Mouse (Mus musculus) midbrain, embryonic 13.5 days (tissue): ENCODE results near the gene Tspoap1. TPM values are rescaled to one million over a fixed set of nuclear protein-coding genes. Genes with fewer than 3 reads are reported as not detected.
A peak's percentile ranks its signal among the peaks of the same experiment; 100 is the strongest.

Experiments
- ATAC-seq: fragments of 200-750 bp; cut with Nextera tagmentation; 2 replicates; pipeline ENCODE4 v1.8.0; 2017; ENCODE audit warnings: mild to moderate bottlenecking, moderate TSS enrichment, moderate library complexity
- H3K27ac ChIP-seq: fragments of 300-500 bp; sonication (generic); 2 replicates; pipeline ENCODE4 v1.5.1; 2015; ENCODE audit warnings: inconsistent platforms, mild to moderate bottlenecking, moderate library complexity
- H3K27me3 ChIP-seq: fragments of 300-500 bp; sonication (generic); 2 replicates; pipeline ENCODE4 v1.6.1; 2015; ENCODE audit warnings: mild to moderate bottlenecking, inconsistent platforms
- H3K36me3 ChIP-seq: fragments of 300-500 bp; sonication (generic); 2 replicates; pipeline ENCODE4 v1.6.1; 2015; ENCODE audit warnings: mild to moderate bottlenecking, inconsistent platforms
- H3K4me1 ChIP-seq: fragments of 300-500 bp; sonication (generic); replicated peaks from 2 replicates; pipeline ENCODE4 v1.6.1; 2015; ENCODE audit warnings: inconsistent platforms
- H3K4me2 ChIP-seq: fragments of 300-500 bp; sonication (generic); replicated peaks from 2 replicates; pipeline ENCODE4 v1.6.1; 2015; ENCODE audit warnings: moderate library complexity, mild to moderate bottlenecking, inconsistent platforms
- H3K4me3 ChIP-seq: fragments of 300-500 bp; sonication (generic); replicated peaks from 2 replicates; pipeline ENCODE4 v1.5.1; 2015; ENCODE audit warnings: mild to moderate bottlenecking, inconsistent platforms
- H3K9ac ChIP-seq: fragments of 300-500 bp; sonication (generic); replicated peaks from 2 replicates; pipeline ENCODE4 v1.6.1; 2015; ENCODE audit warnings: mild to moderate bottlenecking, inconsistent platforms
- H3K9me3 ChIP-seq: fragments of 300-500 bp; sonication (generic); 2 replicates; pipeline ENCODE4 v1.6.1; 2016; ENCODE audit warnings: mild to moderate bottlenecking, inconsistent platforms
- WGBS: fragments of 180-500 bp; shearing (Covaris S2); methylation state at CpG from one replicate; pipeline ENCODE4 v1.1.7; 2015; 5-methylcytosine and 5-hydroxymethylcytosine counted together
- polyA plus RNA-seq: library from polyadenylated mRNA; unstranded; fragments of >200 nt; fragmentation: Nextera tagmentation; extraction: Ambion mirVana; gene quantifications from 2 replicates; pipeline ENCODE4 v1.2.1, GENCODE M21; 2015

The Tspoap1 gene
- polyA plus RNA-seq, 1 experiment from 2014 or later, result 48.7 TPM

DNA sequence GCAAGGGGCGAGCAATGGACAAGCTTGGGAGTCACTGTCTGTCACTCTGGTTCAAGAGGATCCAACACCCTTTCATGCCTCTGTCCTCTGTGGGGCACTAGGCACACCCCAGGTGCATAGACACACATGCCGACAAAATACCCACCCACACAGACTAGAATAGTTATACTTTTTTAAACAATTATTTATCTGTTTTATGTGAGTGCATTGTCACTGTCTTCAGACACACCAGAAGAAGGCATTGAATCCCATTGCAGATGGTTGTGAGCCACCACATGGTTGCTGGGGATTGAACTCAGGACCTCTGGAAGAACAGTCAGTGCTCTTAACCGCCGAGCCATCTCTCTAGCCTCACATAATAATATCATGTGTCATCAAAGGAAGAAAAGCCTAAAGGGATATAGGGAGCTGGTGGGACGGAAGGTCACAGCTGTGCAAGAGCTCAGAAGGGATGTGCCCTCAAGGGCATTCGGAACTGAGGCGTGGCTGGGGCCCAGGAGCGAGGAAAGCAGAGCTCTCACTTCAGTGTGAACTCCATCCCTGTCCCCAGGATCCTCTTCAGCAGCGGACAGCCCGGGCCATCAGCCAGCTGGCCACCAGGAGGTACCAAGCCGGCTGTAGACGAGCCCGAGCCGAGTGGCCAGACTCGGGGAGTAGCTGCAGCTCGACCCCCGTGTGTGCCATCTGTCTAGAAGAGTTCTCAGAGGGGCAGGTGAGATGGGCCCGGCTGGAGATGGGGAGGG, 31.3 kb upstream of the Tspoap1 start:
- WGBS, result 79% methylated on average over 18 of the region's 18 CpGs
- no peak overlapping the region for H3K4me3 ChIP-seq
- no peaks in the 10 kb centered on the region for H3K27me3 ChIP-seq
- H3K27ac ChIP-seq, result no peak overlapping the region
- no peak overlapping the region for H3K4me2 ChIP-seq
- no peak for ATAC-seq
- H3K4me1 ChIP-seq, result peaks cover 20% of the 10 kb centered on the region
- no peaks in the 10 kb centered on the region for H3K36me3 ChIP-seq
- no peaks in the 10 kb centered on the region for H3K9me3 ChIP-seq
- H3K9ac ChIP-seq, result no peak overlapping the region

DNA sequence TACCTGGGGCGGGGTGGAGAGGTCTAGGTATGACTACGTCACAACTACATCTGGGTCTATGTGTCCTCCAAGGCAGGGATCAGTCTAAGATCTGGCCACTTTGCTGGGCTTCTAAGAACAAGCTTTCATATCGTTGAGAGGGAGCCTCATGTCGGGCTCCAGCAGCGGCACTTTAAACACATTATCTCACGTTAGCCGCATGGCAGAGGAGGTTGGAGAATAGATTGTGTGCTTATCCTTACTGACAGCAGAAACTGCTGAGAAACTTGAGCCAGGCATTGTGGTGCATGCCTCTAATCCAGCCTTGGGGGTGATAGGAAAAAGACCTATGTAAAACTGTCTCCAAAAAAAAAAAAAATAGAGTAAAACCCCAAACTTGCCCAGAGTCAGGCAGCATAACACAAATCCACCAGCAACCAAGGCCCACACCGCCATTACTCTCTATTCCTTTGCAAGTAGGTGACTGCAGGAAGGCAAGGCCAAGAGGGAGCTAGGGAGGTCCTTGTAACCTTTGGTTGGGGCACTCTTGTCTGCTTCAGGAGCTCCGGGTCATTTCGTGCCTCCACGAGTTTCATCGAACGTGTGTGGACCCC, 30.7 kb upstream of the Tspoap1 start:
- Histone ChIP-seq H3K4me2 (no peak overlapping the region), H3K4me3 (no peak overlapping the region), H3K9me3 (no peaks in the 10 kb centered on the region), H3K36me3 (no peaks in the 10 kb centered on the region), H3K9ac (no peak overlapping the region), H3K27ac (no peak overlapping the region), H3K27me3 (peaks cover 3% of the 10 kb centered on the region; the same call in 1 of the 2 replicates), H3K4me1 (peaks cover 25% of the 10 kb centered on the region)
- no peak for ATAC-seq
- 85% methylated on average over 13 of the region's 13 CpGs for WGBS

DNA sequence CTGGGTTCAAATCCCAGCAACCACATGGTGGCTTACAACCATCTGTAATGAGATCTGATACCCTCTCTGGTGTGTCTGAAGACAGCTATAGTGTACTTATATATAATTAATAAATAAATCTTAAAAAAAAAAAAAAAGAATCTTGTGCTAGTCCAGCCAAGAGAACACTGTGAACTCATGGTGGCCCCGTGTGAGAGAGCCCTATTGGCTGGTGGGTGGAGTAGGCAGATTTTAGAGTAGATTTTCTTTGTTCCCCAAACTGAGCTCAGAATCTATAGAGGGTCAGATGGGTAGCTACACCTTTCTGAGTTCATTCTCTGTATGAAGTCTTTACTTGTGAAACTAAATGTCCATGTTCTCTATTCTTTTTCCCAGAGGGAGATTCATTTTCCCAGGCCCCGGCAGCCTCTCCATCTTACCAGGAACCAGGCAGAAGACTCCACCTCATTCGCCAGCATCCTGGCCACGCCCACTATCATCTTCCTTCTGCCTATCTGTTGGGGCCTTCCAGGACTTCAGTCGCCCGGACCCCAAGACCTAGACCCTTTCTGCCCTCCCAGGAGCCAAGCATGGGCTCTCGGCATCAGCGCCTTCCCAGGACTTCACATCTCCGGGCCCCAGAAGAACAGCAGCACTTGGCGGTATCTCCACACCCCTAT, 29.6 kb upstream of the Tspoap1 start:
- H3K36me3 ChIP-seq, result no peaks in the 10 kb centered on the region
- H3K27ac ChIP-seq, result no peak overlapping the region
- WGBS, result 71% methylated on average over 10 of the region's 10 CpGs
- peaks cover 21% of the 10 kb centered on the region for H3K4me1 ChIP-seq
- no peak overlapping the region for H3K9ac ChIP-seq
- H3K4me3 ChIP-seq, result no peak overlapping the region
- ATAC-seq, result no peak
- H3K9me3 ChIP-seq, result no peaks in the 10 kb centered on the region
- H3K4me2 ChIP-seq, result no peak overlapping the region
- H3K27me3 ChIP-seq, result peaks cover 11% of the 10 kb centered on the region

DNA sequence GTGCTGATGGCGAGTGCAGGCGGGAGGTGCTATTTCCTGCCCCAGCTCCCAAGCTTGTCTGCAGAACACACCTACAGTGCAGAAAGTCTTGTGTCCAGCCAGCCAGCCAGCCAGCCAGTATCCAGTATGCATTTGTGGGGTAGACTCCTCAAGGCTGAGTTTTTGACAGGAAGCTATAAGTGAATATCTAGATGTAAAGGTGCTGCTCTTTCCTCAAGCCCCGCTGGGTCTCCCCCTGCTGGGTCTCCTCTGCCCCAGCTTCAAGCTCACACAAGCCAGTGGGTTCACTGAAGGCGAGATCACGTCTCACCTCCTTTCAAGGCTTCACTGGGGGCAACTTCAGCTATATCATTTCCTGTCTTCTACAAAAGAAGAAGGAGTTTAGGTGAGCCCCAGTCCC, 26.0 kb upstream of the Tspoap1 start:
- Histone ChIP-seq H3K4me1 (peaks cover 27% of the 10 kb centered on the region), H3K9ac (peak overlapping the region; percentile 61), H3K36me3 (peaks cover 2% of the 10 kb centered on the region; the same call in 1 of the 2 replicates), H3K27ac (0 out of 2 replicates have a peak overlapping the region, but pooled peaks have one; percentile 41), H3K27me3 (peaks cover 15% of the 10 kb centered on the region), H3K9me3 (no peaks in the 10 kb centered on the region), H3K4me3 (peak overlapping the region; percentile 22), H3K4me2 (peak overlapping the region; percentile 52)
- no peak for ATAC-seq
- WGBS, result 52% methylated on average over 5 of the region's 5 CpGs

DNA sequence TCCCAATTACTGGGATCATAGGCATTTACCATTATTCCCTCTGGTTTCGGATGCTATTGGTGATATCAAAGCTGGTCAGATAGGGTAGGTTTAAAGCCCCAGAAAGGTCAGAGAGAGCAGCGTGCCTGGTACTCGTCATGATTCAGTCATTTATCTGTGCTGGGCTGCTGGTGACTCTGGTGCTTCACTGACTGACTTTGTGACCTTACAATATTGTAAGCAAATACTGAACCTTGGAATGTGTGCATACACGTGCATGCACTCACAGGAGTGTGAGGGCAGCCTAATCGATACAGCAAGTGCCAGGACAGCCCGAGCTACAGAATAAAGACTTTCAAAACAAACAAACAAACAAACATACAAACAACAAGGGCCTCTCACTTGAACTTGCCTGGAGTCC, 24.6 kb upstream of the Tspoap1 start:
- peaks cover 15% of the 10 kb centered on the region for H3K27me3 ChIP-seq
- H3K4me3 ChIP-seq, result no peak overlapping the region
- H3K9ac ChIP-seq, result peak overlapping the region; percentile 66; the same call in 1 of the 2 replicates
- no peaks in the 10 kb centered on the region for H3K9me3 ChIP-seq
- H3K4me1 ChIP-seq, result peaks cover 27% of the 10 kb centered on the region
- no peak overlapping the region for H3K27ac ChIP-seq
- no peak overlapping the region for H3K4me2 ChIP-seq
- no peak for ATAC-seq
- peaks cover 15% of the 10 kb centered on the region for H3K36me3 ChIP-seq
- 88% methylated on average over 6 of the region's 6 CpGs for WGBS

DNA sequence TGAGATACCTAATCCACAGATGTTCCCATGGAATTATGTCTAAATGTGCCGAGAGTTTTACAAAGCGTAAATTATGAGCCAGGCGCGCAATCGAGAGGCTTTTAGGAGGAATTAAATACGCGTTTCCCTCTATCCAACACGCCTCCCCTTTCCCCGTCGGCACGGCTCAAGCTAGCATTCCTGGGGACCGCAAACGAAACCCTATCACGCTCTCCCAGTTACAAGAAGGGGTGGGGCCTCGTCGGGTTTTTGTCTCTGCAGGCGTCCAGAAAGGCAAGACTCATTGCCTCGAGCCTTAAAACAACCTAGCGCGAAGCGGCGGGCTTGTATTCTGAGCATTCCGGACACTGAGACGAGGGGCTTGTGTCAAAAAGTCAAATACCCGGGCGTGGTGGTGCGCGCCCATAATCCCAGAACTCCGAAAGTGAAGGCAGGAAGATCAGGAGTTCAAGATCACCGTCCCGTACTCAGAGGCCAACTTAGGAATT, 23.6 kb upstream of the Tspoap1 start:
- Histone ChIP-seq H3K9ac (peak overlapping the region; percentile 66), H3K27ac (peak overlapping the region; percentile 59), H3K4me1 (peaks cover 27% of the 10 kb centered on the region), H3K27me3 (peaks cover 15% of the 10 kb centered on the region), H3K4me3 (peak overlapping the region; percentile 88), H3K36me3 (peaks cover 22% of the 10 kb centered on the region), H3K4me2 (peak overlapping the region; percentile 98), H3K9me3 (no peaks in the 10 kb centered on the region)
- 2% methylated on average over 31 of the region's 31 CpGs for WGBS
- peak; percentile 62 for ATAC-seq

DNA sequence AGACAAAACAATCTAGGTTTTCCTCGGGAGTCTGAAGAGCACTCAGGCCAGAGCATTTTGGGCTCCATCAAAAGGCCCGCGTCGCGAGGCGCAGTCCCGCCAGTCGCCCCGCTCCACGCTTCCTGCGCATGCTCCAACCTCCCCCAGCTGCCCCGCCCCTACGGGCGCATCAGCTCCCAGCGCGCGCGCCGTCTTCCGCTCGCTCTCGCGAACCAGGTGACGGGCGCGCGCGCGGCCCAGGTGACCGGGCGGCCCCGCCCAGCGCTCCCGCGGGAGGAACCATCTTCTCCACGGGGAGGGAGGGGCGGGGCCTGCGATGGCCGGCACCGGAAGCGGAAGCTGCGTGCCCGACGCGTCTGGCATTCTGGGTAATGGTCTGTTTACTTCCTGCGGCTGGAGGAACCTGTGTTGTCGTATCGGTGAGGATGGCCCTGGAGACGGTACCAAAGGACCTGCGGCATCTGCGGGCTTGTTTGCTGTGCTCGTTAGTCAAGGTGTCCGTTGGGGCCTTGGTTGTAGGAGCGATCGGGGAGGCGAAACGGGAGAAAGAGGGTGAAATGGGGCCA, 23.1 kb upstream of the Tspoap1 start, which contains the start of gene Supt4a:
Supt4a (plus strand) TSS at position 378 of the 566 bp plus-strand sequence.
- Histone ChIP-seq H3K4me1 (peaks cover 27% of the 10 kb centered on the region), H3K9ac (peak within 1 kb of the TSS; percentile 83), H3K27me3 (peaks cover 15% of the 10 kb centered on the region), H3K36me3 (peaks cover 27% of the 10 kb centered on the region), H3K27ac (peak within 1 kb of the TSS; percentile 59), H3K4me3 (peak within 1 kb of the TSS; percentile 88), H3K9me3 (no peaks in the 10 kb centered on the region), H3K4me2 (peak within 1 kb of the TSS; percentile 98)
- WGBS, result under 1% methylated on average over 53 of the region's 57 CpGs
- peak; percentile 95 for ATAC-seq

DNA sequence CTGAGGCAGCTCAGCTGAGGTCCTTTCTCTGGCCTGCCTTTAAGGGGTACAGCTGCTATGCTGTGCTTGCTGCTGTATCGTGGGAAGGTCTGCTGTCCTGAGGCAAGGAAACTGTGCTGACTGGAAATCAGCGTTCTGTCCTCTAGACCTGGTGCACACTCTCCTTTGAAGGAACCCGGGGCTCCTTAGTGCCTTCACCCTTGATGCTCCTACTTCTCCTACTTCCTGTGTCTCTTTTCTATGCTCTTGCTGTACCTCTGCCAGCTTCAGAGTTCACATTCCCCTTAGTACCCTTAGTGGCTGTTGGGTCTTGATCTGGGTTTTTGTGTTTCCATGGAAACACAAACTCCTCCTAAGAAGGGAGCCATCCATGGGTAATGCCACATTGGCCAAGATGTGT, 16.6 kb upstream of the Tspoap1 start:
- H3K27ac ChIP-seq, result no peak overlapping the region
- no peak overlapping the region for H3K9ac ChIP-seq
- 97% methylated on average over 3 of the region's 3 CpGs for WGBS
- no peaks in the 10 kb centered on the region for H3K27me3 ChIP-seq
- no peak for ATAC-seq
- no peaks in the 10 kb centered on the region for H3K9me3 ChIP-seq
- no peaks in the 10 kb centered on the region for H3K4me1 ChIP-seq
- peaks cover 60% of the 10 kb centered on the region for H3K36me3 ChIP-seq
- no peak overlapping the region for H3K4me3 ChIP-seq
- H3K4me2 ChIP-seq, result no peak overlapping the region

DNA sequence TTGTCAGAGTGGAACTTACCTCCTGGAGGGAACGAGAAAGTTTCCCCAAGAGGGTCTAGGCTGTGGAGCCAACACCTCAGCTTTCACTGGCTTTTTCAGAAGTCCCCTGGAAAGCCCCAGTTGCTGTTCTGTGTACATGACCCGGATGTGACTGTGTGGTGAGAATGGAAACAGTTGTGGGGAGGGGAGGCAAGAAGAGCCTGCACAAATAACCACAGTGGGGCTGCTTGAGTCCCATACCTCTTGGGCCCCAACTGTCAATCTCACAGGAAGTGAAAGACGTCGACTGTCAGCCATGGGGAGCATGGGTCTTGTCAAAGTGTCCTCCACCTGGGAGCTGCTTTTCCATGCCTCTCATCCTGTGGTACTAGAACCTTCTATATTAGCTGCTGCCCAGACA, 15.4 kb upstream of the Tspoap1 start:
- no peak overlapping the region for H3K27ac ChIP-seq
- WGBS, result 80% methylated on average over 4 of the region's 4 CpGs
- H3K9ac ChIP-seq, result no peak overlapping the region
- H3K27me3 ChIP-seq, result no peaks in the 10 kb centered on the region
- ATAC-seq, result no peak
- no peaks in the 10 kb centered on the region for H3K4me1 ChIP-seq
- no peak overlapping the region for H3K4me2 ChIP-seq
- H3K4me3 ChIP-seq, result no peak overlapping the region
- H3K36me3 ChIP-seq, result peaks cover 52% of the 10 kb centered on the region
- H3K9me3 ChIP-seq, result no peaks in the 10 kb centered on the region

DNA sequence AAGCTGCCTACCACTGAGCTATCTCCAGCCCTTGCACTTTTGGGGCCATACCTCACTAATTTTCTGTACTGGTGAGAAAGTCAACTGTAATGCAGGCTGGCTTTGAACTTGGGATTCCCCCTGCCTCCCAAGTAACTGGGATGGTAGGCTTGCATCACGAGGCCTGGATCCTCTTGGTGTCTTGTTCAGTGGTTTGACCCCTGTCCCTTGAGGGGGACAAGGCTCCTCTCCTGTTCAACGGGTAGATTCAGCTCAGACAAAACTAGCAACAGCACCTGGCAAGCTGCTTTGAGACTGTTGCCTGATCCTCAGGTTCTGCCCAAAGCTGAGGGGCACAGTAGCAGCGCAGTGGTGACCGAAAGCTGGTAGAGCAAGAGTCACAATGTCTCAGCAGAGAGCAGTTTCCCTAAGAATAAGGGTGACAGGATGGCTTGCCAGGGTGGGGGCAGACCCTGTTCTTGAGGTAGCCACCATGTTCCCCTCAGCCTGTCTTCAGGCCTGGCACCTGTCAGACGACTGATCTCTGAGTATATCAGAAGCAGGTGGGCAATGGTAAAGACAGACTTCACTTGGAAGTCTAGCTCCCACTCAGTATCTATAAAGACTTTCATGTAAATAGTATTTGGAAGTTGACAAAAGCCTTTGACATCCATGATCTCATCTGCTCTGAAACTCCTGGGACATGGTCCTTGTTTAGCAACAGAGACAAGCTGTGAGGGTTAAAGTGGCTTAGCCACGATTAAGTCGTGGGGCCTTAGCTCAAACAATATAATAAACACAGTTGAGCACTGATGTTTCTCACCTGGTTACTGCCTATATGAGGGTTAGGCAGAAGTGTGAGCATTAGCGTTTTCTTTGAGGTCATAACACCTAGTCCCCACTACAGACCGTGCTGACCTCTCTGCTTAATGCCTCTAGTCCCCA, 14.4 kb upstream of the Tspoap1 start:
- Histone ChIP-seq H3K4me3 (no peak overlapping the region), H3K27ac (no peak overlapping the region), H3K4me1 (no peaks in the 10 kb centered on the region), H3K27me3 (no peaks in the 10 kb centered on the region), H3K4me2 (no peak overlapping the region), H3K9ac (no peak overlapping the region), H3K36me3 (peaks cover 43% of the 10 kb centered on the region), H3K9me3 (no peaks in the 10 kb centered on the region)
- 82% methylated on average over 9 of the region's 9 CpGs for WGBS
- no peak for ATAC-seq

DNA sequence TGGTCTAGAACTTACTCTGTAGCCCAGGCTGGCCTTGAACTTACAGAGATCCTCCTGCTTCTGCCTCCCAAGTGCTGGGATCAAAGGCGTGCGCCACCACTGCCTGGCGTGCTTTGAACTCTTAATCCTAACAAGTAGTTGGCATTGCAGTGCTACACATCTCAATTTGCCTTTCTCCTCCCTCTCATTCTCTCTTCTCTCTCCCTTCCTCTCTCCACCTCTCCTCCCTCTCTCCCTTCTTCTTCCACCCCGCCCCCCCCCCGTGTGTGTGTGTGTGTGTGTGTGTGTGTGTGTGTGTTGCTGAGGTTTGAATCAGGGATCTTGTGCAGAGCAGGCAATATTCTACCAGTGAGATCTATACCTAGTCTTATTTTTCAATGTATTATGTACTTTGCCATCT, 13.0 kb upstream of the Tspoap1 start:
- H3K36me3 ChIP-seq, result peaks cover 32% of the 10 kb centered on the region
- H3K4me2 ChIP-seq, result no peak overlapping the region
- no peak overlapping the region for H3K27ac ChIP-seq
- no peak overlapping the region for H3K4me3 ChIP-seq
- H3K4me1 ChIP-seq, result no peaks in the 10 kb centered on the region
- no peak for ATAC-seq
- no peaks in the 10 kb centered on the region for H3K27me3 ChIP-seq
- no peaks in the 10 kb centered on the region for H3K9me3 ChIP-seq
- WGBS, result 91% methylated on average over 5 of the region's 5 CpGs
- H3K9ac ChIP-seq, result no peak overlapping the region
